Mouse (Mus musculus) urinary bladder, postnatal 36 days (tissue): Measurements from ENCODE around the gene Atp8b5.

Source experiments
- DNase-seq, 2 experiments: peaks; one replicate each; pipeline ENCODE4 v3.0.0; 2022; ENCODE audit warnings: low spot score in 2 of 2, mixed read lengths in 1 of 2

The Atp8b5 gene

DNA sequence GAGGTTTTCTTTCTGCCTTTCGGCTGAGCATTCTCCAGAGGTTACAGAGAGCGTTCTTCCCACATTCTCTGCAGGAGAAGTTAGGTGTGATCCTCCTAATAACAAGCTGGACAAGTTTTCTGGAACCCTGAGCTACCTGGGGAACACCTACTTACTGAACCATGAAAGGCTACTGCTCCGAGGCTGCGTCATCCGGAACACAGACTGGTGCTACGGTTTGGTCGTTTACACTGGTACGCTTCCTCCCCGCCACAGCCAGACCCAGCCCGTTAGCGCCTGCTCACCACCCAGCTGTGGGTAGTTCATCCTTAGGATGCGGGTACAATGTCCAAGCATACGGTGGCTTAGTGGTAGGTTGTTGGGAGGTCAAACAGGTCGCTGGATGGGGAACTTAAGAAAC is 55.4 kb downstream of the Atp8b5 start:
- DNase-seq: no peak

- DNase-seq: no peak
Observed at GRCm38 (mm10) chr4:43327118-43327517, 60.2 kb downstream of the Atp8b5 start.

DNA sequence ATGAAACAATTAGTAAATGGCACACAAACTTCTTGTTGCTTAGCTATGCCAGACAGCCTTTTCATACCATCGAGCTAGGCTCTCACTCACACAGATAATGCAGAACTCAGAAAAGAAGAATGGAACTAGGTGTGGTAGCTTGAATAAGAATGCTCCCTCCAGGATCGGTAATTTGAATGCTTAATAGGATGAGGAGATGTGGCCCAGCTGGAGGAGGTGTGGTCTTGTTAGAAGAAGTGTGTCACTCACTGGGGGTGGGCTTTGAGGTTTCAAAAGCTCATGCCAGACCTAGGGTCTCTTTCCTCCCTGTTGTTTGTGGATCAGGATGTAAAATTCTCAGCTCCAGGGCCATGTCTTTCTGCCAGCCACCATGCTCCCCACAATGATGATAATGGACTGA is 67.8 kb downstream of the Atp8b5 start:
- DNase-seq: no peak

DNA sequence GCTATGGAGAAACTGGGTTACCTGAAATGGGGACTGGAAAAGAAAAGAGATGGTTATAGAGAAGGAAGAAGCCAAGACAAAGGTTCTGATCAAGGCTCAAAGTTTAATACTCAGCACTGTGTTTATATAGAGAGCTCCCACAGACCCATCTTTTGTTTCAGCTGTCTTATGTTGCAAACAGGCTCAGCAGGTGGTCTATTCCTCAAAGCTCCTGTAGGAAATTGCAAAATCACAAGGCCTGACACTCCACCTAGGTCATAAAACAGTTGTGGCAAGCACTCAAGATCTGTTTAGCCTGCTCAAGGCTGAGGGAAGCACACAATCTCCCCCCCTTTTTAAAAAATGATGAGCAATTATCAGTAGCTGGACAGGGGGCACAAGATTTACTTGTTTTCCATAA is 69.2 kb downstream of the Atp8b5 start:
- DNase-seq: no peak

DNA sequence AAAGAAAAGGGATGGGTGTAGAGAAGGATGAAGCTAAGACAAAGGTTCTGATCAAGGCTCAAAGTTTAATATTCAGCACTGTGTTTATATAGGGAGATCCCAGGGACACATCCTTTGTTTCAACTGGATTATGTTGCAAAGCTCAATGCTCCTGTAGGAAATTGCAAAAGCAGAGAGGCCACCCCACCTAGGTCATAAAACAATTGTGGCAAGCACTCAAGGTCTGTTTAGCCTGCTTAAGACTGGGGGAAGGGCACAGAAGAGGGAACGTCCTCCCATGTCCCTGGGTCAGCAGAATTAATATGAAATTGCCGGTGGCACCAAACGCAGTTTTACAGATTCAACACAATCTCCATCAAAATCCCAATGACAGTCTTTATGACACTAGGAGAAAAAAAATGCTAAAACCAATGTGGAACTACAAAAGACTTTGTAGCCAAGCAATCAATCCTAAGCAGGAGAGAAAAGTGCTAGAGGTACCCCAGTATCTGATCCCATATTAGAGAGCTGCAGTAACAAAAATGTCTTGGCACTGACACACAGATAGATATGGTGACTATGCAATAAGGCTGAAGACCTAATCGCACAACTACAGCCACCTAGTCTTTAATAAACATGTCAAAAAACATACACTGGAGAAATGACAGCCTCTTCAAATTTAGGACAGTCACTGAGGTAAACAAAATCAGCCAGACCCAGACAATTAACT is 73.3 kb downstream of the Atp8b5 start:
- no peak for DNase-seq

GRCm38 (mm10) chr4:43341276-43341891 is 74.4 kb downstream of the Atp8b5 start:
- no peak for DNase-seq

DNA sequence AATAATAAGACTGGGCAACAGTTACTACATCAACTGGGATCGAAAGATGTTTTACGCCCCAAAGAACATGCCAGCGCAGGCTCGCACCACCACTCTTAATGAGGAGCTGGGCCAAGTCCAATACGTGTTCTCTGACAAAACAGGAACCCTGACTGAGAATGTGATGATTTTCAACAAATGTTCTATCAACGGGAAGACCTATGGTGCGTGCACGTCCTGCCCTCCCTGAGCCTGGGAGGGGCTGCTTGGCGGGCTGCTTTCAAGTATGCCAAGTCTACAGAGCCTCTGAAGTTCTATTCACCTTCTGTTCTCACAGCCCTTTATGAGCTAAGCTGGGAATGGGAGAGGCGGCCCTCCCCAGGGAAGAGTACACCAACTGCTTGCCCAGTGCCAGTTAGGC is 75.5 kb downstream of the Atp8b5 start:
- DNase-seq: no peak

GRCm38 (mm10) chr4:43344932-43345331 is 78.0 kb downstream of the Atp8b5 start:
- no peak for DNase-seq

GRCm38 (mm10) chr4:43349206-43349605 is 82.2 kb downstream of the Atp8b5 start:
- no peak for DNase-seq

DNA sequence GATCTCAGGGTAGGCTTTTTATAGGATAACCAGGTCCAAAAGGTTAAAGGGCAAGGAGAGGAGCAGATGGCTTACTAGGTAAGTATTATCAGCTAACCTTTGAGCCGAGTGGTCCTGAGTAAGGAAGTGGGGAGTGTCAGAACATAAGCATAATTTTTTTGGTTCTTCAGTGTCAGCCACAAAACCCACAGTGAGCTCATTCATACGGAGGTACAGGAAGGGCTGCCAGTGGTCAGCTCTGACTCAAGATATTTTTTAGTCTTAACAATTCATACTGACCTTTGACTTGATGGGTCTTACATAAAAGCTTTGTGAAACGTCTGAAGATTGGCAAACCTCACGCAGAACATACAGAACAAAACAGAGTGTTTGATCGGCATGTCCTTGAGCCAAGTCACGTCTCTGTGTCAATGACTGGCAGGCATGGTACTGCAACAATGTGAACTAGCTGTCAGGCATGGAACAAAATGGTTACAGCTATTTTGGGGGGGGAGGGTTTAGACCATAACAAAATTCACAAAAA is 83.1 kb downstream of the Atp8b5 start:
- no peak for DNase-seq

DNA sequence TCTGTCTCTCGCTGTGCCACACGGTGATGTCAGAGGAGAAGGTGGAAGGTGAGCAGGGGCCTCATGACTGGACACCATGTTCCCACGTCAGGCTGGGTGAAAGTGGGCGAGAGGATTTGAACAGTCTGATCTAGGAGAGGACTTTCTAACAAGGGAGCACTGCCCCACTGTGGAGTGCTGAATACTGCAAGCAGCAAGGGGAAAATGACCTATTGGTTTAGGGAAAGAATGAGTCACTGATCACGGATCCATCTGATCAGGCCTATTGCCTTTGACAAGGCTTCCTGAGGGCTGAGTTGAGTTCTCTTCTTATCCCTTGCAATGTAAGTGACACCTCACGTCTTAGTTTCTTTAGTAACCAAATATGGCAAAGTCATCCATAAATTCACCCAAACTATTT is 86.7 kb downstream of the Atp8b5 start:
- DNase-seq: no peak

- no peak for DNase-seq
Observed at GRCm38 (mm10) chr4:43364914-43365560, 98.1 kb downstream of the Atp8b5 start.

DNA sequence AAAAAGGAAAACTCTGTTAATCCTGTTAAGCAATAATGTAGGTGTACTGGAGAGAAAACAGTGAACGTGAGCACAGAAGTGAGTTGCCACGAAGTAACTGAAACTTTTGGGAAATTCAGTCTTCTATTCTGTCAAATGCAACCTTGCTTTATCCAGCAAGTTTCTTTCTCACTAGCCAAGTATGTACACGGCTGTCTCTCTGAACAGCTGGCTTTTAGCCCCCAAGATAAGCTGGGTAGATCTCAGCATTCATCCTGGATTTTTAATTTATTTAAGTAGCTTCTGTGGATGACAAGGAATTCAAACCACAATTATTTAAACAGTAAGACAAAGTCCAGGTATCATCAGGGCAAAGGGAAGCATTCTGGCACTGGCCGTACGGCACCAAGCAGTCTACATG is 100.3 kb downstream of the Atp8b5 start:
- no peak for DNase-seq

- no peak for DNase-seq
Observed at GRCm38 (mm10) chr4:43367787-43368186, 100.8 kb downstream of the Atp8b5 start.

DNA sequence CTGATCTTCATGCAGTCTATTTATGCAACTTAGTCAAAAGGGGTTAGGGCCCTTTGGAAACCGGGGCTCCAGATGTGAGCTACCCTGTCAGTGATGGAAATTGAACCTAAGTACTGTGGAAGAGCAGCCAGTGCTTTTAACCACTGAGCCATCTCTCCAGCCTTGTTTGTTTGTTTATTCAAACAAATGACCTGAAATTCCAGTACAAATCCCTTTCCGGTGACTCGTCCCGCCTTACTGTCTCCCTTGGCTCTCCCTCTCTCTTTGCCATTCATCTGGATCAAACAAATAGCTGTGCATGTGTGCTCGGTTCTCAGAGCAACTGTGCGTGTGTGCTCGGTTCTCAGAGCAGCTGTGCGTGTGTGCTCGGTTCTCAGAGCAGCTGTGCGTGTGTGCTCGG is 104.4 kb downstream of the Atp8b5 start:
- DNase-seq: no peak

DNA sequence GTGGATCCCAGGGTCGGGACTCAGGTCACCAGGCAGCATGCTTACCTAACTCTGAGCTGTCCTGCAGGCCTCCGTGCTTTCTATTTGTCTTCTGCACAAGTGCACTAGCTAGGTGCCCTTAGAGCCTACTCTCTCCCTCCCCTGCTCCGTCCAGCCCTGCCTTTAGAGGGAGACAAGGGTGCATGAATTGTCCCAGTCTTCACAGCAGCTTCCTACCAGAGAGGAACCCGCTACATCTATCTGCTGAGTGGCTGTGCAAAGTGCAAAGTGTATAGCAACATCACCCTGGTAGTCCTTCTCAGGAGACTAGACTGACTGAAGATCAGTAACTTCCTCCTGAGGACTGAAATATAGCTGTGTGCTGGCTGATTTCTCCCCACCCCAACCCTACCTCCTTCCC is 105.2 kb downstream of the Atp8b5 start:
- no peak for DNase-seq

GRCm38 (mm10) chr4:43374266-43374665 is 107.3 kb downstream of the Atp8b5 start:
- no peak for DNase-seq

DNA sequence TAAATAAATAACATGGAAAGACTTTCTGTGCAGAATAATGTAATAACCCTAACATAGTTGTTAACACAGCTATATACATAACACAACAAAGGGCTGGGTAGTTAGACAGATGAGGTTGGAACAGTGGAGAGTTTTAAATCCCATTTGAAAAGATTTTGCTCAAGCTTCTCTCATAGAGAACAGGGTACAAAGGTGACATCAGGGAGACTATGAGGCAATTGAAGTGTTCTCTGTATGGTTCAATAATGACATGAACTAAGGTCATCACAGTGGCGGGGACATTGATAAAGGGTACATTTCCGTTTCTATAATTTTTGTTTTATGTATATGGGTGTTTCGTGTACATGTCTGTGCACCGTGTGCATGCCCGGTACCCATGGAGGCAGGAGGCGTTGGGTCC is 112.6 kb downstream of the Atp8b5 start:
- no peak for DNase-seq

DNA sequence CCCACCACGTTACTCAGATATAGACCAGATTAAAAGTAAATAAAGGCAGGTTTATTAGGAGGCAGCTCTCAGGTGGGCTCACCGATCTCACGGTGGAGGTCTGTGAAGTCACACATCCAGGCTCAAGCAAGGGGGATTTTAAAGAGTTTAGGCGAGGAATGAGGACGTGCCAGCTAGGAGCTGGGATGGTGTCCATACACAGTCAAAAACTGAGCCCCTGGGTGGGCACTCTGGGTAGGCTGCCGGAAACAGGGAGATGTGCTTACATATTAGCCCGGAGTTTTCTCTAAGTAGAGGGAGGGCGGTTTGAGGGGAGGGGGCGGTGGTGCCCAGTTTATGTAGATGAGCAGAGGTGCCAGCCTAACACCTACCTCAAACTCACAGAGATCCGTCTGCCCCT is 114.0 kb downstream of the Atp8b5 start:
- DNase-seq: no peak

- DNase-seq: peak; percentile 80 to 90
Observed at GRCm38 (mm10) chr4:43381408-43382154, 114.6 kb downstream of the Atp8b5 start, which contains the start of gene Rusc2. TSS of gene Rusc2 (plus strand) at chr4:43381979.

- DNase-seq: no peak
Observed at GRCm38 (mm10) chr4:43382155-43383020, 115.4 kb downstream of the Atp8b5 start.
